Mouse (Mus musculus) testis, adult 2 months (tissue): Measurements from ENCODE around the gene Slc35e4. TPM values are rescaled to one million over a fixed set of nuclear protein-coding genes. Genes with fewer than 3 reads are reported as not detected.

Source experiments
- H3K27ac ChIP-seq: fragments of 200-500 bp; 2 replicates; pipeline ENCODE4 v1.5.1; 2012; ENCODE audit warnings: low read depth, low read length; ENCODE audit not compliant: control insufficient read depth, insufficient read depth
- H3K27me3 ChIP-seq: fragments of 200-500 bp; 2 replicates; pipeline ENCODE4 v1.6.1; 2012; ENCODE audit warnings: mild to moderate bottlenecking, low read length, moderate library complexity; ENCODE audit not compliant: control insufficient read depth, insufficient read depth
- H3K36me3 ChIP-seq: fragments of 200-500 bp; 2 replicates; pipeline ENCODE4 v1.6.1; 2012; ENCODE audit warnings: mild to moderate bottlenecking, low read length; ENCODE audit not compliant: control insufficient read depth, insufficient read depth
- H3K4me1 ChIP-seq: fragments of 200-500 bp; 2 replicates; pipeline ENCODE4 v1.6.1; 2012; ENCODE audit warnings: low read length; ENCODE audit not compliant: control insufficient read depth, insufficient read depth
- H3K4me3 ChIP-seq: fragments of 200-500 bp; 2 replicates; pipeline ENCODE4 v1.5.1; 2012; ENCODE audit warnings: low read depth, mild to moderate bottlenecking, low read length, moderate library complexity, mixed read lengths; ENCODE audit not compliant: control insufficient read depth
- CTCF ChIP-seq: fragments of 200-500 bp; IDR thresholded peaks from 2 replicates; pipeline ENCODE4 v1.5.1; 2012; ENCODE audit warnings: low read depth, mild to moderate bottlenecking, inconsistent platforms, low read length, moderate library complexity; ENCODE audit not compliant: control insufficient read depth, insufficient read depth, insufficient replicate concordance
- POLR2A ChIP-seq: fragments of 200-500 bp; IDR thresholded peaks from 2 replicates; pipeline ENCODE4 v1.6.1; 2012; ENCODE audit warnings: low read depth, mild to moderate bottlenecking, inconsistent platforms, low read length, moderate library complexity; ENCODE audit not compliant: control insufficient read depth
- polyA plus RNA-seq: library from polyadenylated mRNA; depleted of rRNA; stranded (reverse); fragments of >200 nt; gene quantifications from 2 replicates; pipeline ENCODE4 v1.2.3, GENCODE M21; 2012

Gene Slc35e4
- polyA plus RNA-seq, 1 experiment = 0.64 TPM

GRCm38 (mm10) chr11:3904673-3905072, 9.8 kb downstream of the Slc35e4 start:
- Histone ChIP-seq H3K27me3 (no peaks in the 10 kb centered on the region), H3K4me3 (no peak overlapping the region), H3K36me3 (no peaks in the 10 kb centered on the region), H3K27ac (no peak overlapping the region), H3K4me1 (no peaks in the 10 kb centered on the region; the same call in 1 of the 2 replicates)
- TF ChIP-seq POLR2A = no peak
- TF ChIP-seq CTCF = no peak

- no peaks in the 10 kb centered on the region for H3K27me3 ChIP-seq
- no peak overlapping the region for H3K4me3 ChIP-seq
- H3K36me3 ChIP-seq = no peaks in the 10 kb centered on the region
- no peak overlapping the region for H3K27ac ChIP-seq
- TF ChIP-seq CTCF = no peak
- TF ChIP-seq POLR2A = no peak
- H3K4me1 ChIP-seq = no peaks in the 10 kb centered on the region; the same call in 1 of the 2 replicates
Measured at GRCm38 (mm10) chr11:3903046-3903445, 11.4 kb downstream of the Slc35e4 start.

- Histone ChIP-seq H3K4me1 (no peaks in the 10 kb centered on the region; the same call in 1 of the 2 replicates), H3K4me3 (no peak overlapping the region), H3K36me3 (no peaks in the 10 kb centered on the region; the same call in 1 of the 2 replicates), H3K27ac (no peak overlapping the region), H3K27me3 (no peaks in the 10 kb centered on the region)
- TF ChIP-seq CTCF (no peak), POLR2A (no peak)
Measured at GRCm38 (mm10) chr11:3902516-3902915, 11.9 kb downstream of the Slc35e4 start.

- TF ChIP-seq POLR2A (no peak), CTCF (no peak)
- Histone ChIP-seq H3K36me3 (no peaks in the 10 kb centered on the region; the same call in 1 of the 2 replicates), H3K4me3 (peak overlapping the region; percentile 51)
Measured at GRCm38 (mm10) chr11:3900296-3900695, 14.2 kb downstream of the Slc35e4 start.

GRCm38 (mm10) chr11:3895933-3896332, 18.5 kb downstream of the Slc35e4 start:
- peak overlapping the region; percentile 41; the same call in 1 of the 2 replicates for H3K4me3 ChIP-seq
- no peaks in the 10 kb centered on the region; the same call in 1 of the 2 replicates for H3K36me3 ChIP-seq
- no peaks in the 10 kb centered on the region for H3K27me3 ChIP-seq
- no peak for TF ChIP-seq CTCF
- TF ChIP-seq POLR2A = no peak
- H3K4me1 ChIP-seq = no peaks in the 10 kb centered on the region; the same call in 1 of the 2 replicates
- no peak overlapping the region for H3K27ac ChIP-seq

More at GRCm38 (mm10) chr11:3900296-3900695, 14.2 kb downstream of the Slc35e4 start:
- H3K27ac ChIP-seq = no peak overlapping the region
- no peaks in the 10 kb centered on the region for H3K27me3 ChIP-seq
- H3K4me1 ChIP-seq = no peaks in the 10 kb centered on the region; the same call in none of the 2 replicates

- TF ChIP-seq CTCF (no peak), POLR2A (no peak)
- H3K27ac ChIP-seq = peak overlapping the region; percentile 74
- peak overlapping the region; percentile 76 for H3K4me3 ChIP-seq
- H3K27me3 ChIP-seq = no peaks in the 10 kb centered on the region
- no peaks in the 10 kb centered on the region; the same call in 1 of the 2 replicates for H3K4me1 ChIP-seq
- no peaks in the 10 kb centered on the region; the same call in 1 of the 2 replicates for H3K36me3 ChIP-seq
Measured at GRCm38 (mm10) chr11:3895458-3895857, 19.0 kb downstream of the Slc35e4 start.

GRCm38 (mm10) chr11:3894406-3895281, 19.8 kb downstream of the Slc35e4 start, which contains the start of the genes 4921536K21Rik and Dusp18:
4921536K21Rik (minus strand) TSS chr11:3895098.
Dusp18 (plus strand) TSS chr11:3895240.
- TF ChIP-seq CTCF = no peak
- peak; percentile 98 for TF ChIP-seq POLR2A
- H3K4me3 ChIP-seq = peak within 1 kb of the TSS; percentile 76
- no peaks in the 10 kb centered on the region for H3K27me3 ChIP-seq
- peak within 1 kb of the TSS; percentile 74 for H3K27ac ChIP-seq
- H3K4me1 ChIP-seq = no peaks in the 10 kb centered on the region; the same call in 1 of the 2 replicates
- no peaks in the 10 kb centered on the region; the same call in 1 of the 2 replicates for H3K36me3 ChIP-seq
